Mouse (Mus musculus) liver, embryonic 12.5 days (tissue): ENCODE data around the gene Rapgef5. TPM values are rescaled to one million over a fixed set of nuclear protein-coding genes. Genes with fewer than 3 reads are reported as not detected.

ENCODE experiments used
- ATAC-seq: fragments of 200-750 bp; cut with Nextera tagmentation; 2 replicates; pipeline ENCODE4 v1.8.0; 2017; ENCODE audit warnings: moderate number of reproducible peaks, mild to moderate bottlenecking, moderate library complexity
- H3K27ac ChIP-seq: fragments of 300-500 bp; sonication (generic); 2 replicates; pipeline ENCODE4 v1.5.1; 2016; ENCODE audit warnings: mild to moderate bottlenecking
- H3K27me3 ChIP-seq: fragments of 300-500 bp; sonication (generic); replicated peaks from 2 replicates; pipeline ENCODE4 v1.6.1; 2016; ENCODE audit warnings: mild to moderate bottlenecking, moderate library complexity
- H3K36me3 ChIP-seq: fragments of 300-500 bp; sonication (generic); 2 replicates; pipeline ENCODE4 v1.6.1; 2016; ENCODE audit warnings: mild to moderate bottlenecking, moderate library complexity
- H3K4me1 ChIP-seq: fragments of 300-500 bp; sonication (generic); 2 replicates; pipeline ENCODE4 v1.6.1; 2016
- H3K4me2 ChIP-seq: fragments of 300-500 bp; sonication (generic); 2 replicates; pipeline ENCODE4 v1.6.1; 2016; ENCODE audit warnings: mild to moderate bottlenecking, moderate library complexity
- H3K4me3 ChIP-seq: fragments of 300-500 bp; sonication (generic); 2 replicates; pipeline ENCODE4 v1.5.1; 2016; ENCODE audit warnings: mild to moderate bottlenecking, moderate library complexity
- H3K9ac ChIP-seq: fragments of 300-500 bp; sonication (generic); 2 replicates; pipeline ENCODE4 v1.6.1; 2016; ENCODE audit warnings: mild to moderate bottlenecking, moderate library complexity
- H3K9me3 ChIP-seq: fragments of 300-500 bp; sonication (generic); replicated peaks from 2 replicates; pipeline ENCODE4 v1.6.1; 2016; ENCODE audit warnings: mild to moderate bottlenecking, moderate library complexity
- WGBS: fragments of 180-500 bp; shearing (Covaris S2); methylation state at CpG from one replicate; pipeline ENCODE4 v1.1.7; 2016; ENCODE audit not compliant: insufficient replicate concordance; 5-methylcytosine and 5-hydroxymethylcytosine counted together
- polyA plus RNA-seq: library from polyadenylated mRNA; unstranded; fragments of >200 nt; fragmentation: Nextera tagmentation; extraction: Ambion mirVana; gene quantifications from 2 replicates; pipeline ENCODE4 v1.2.1, GENCODE M21; 2016

The Rapgef5 gene
- polyA plus RNA-seq = 3.3 and 3.8 TPM in 2 replicates

- no peaks in the 10 kb centered on the region for H3K9me3 ChIP-seq
- no peaks in the 10 kb centered on the region for H3K4me1 ChIP-seq
- no peak for ATAC-seq
- no peak within 1 kb of the TSS for H3K4me2 ChIP-seq
- H3K4me3 ChIP-seq = no peak within 1 kb of the TSS
- peaks cover 7% of the 10 kb centered on the region; the same call in 1 of the 2 replicates for H3K27me3 ChIP-seq
- WGBS = 73% methylated on average over 2 of the region's 2 CpGs
- H3K27ac ChIP-seq = no peak within 1 kb of the TSS
- no peak within 1 kb of the TSS for H3K9ac ChIP-seq
- no peaks in the 10 kb centered on the region for H3K36me3 ChIP-seq
Measured at GRCm38 (mm10) chr12:117516179-117516578, at the start of gene Rapgef5. Gene Rapgef5 (plus strand): TSS chr12:117516479.

- Histone ChIP-seq H3K4me3 (no peak overlapping the region), H3K36me3 (no peaks in the 10 kb centered on the region), H3K4me1 (no peaks in the 10 kb centered on the region), H3K27ac (no peak overlapping the region), H3K9me3 (no peaks in the 10 kb centered on the region), H3K9ac (no peak overlapping the region), H3K27me3 (no peaks in the 10 kb centered on the region), H3K4me2 (no peak overlapping the region)
- WGBS = 58% methylated on average over 5 of the region's 5 CpGs
- no peak for ATAC-seq
Measured at GRCm38 (mm10) chr12:117468329-117468728, 48.0 kb upstream of the Rapgef5 start.

GRCm38 (mm10) chr12:117479014-117479413 lies 37.3 kb upstream of the Rapgef5 start:
- Histone ChIP-seq H3K9me3 (no peaks in the 10 kb centered on the region), H3K9ac (no peak overlapping the region), H3K27ac (no peak overlapping the region), H3K4me2 (no peak overlapping the region), H3K27me3 (no peaks in the 10 kb centered on the region; the same call in 1 of the 2 replicates), H3K36me3 (no peaks in the 10 kb centered on the region), H3K4me1 (no peaks in the 10 kb centered on the region), H3K4me3 (no peak overlapping the region)
- 9% methylated on average over 3 of the region's 3 CpGs for WGBS
- no peak for ATAC-seq

- WGBS = 10% methylated on average over 7 of the region's 7 CpGs
- ATAC-seq = peak; percentile 55; the same call in 1 of the 2 replicates
- no peak overlapping the region for H3K27ac ChIP-seq
Measured at GRCm38 (mm10) chr12:117479680-117480079, 36.6 kb upstream of the Rapgef5 start.

GRCm38 (mm10) chr12:117480958-117481357 lies 35.3 kb upstream of the Rapgef5 start:
- H3K36me3 ChIP-seq = no peaks in the 10 kb centered on the region
- WGBS = 55% methylated on average over 3 of the region's 3 CpGs
- H3K27ac ChIP-seq = no peak overlapping the region
- H3K4me3 ChIP-seq = no peak overlapping the region
- no peak overlapping the region for H3K4me2 ChIP-seq
- ATAC-seq = no peak
- H3K9me3 ChIP-seq = no peaks in the 10 kb centered on the region
- H3K4me1 ChIP-seq = no peaks in the 10 kb centered on the region
- no peaks in the 10 kb centered on the region; the same call in 1 of the 2 replicates for H3K27me3 ChIP-seq
- H3K9ac ChIP-seq = no peak overlapping the region

More at GRCm38 (mm10) chr12:117479680-117480079, 36.6 kb upstream of the Rapgef5 start:
- Histone ChIP-seq H3K4me1 (no peaks in the 10 kb centered on the region), H3K4me3 (no peak overlapping the region), H3K4me2 (0 out of 2 replicates have a peak overlapping the region, but pooled peaks have one; percentile 1), H3K36me3 (no peaks in the 10 kb centered on the region), H3K27me3 (no peaks in the 10 kb centered on the region; the same call in 1 of the 2 replicates), H3K9ac (no peak overlapping the region), H3K9me3 (no peaks in the 10 kb centered on the region)

GRCm38 (mm10) chr12:117482665-117483064 lies 33.6 kb upstream of the Rapgef5 start:
- Histone ChIP-seq H3K36me3 (no peaks in the 10 kb centered on the region), H3K27ac (no peak overlapping the region), H3K4me3 (no peak overlapping the region), H3K9me3 (no peaks in the 10 kb centered on the region), H3K9ac (no peak overlapping the region), H3K27me3 (no peaks in the 10 kb centered on the region; the same call in 1 of the 2 replicates), H3K4me1 (no peaks in the 10 kb centered on the region), H3K4me2 (no peak overlapping the region)
- no peak for ATAC-seq
- WGBS = 18% methylated on average over 3 of the region's 3 CpGs

GRCm38 (mm10) chr12:117486118-117487057 lies 29.9 kb upstream of the Rapgef5 start:
- Histone ChIP-seq H3K9ac (no peak overlapping the region), H3K9me3 (no peaks in the 10 kb centered on the region), H3K4me3 (no peak overlapping the region), H3K4me2 (no peak overlapping the region), H3K4me1 (no peaks in the 10 kb centered on the region), H3K27me3 (no peaks in the 10 kb centered on the region), H3K27ac (no peak overlapping the region), H3K36me3 (no peaks in the 10 kb centered on the region)
- 66% methylated on average over 4 of the region's 4 CpGs for WGBS
- ATAC-seq = no peak

- Histone ChIP-seq H3K27me3 (no peaks in the 10 kb centered on the region), H3K9ac (no peak overlapping the region), H3K36me3 (no peaks in the 10 kb centered on the region), H3K9me3 (no peaks in the 10 kb centered on the region), H3K4me3 (no peak overlapping the region), H3K27ac (no peak overlapping the region), H3K4me1 (no peaks in the 10 kb centered on the region), H3K4me2 (no peak overlapping the region)
- WGBS = 54% methylated on average over 3 of the region's 3 CpGs
- ATAC-seq = no peak
Measured at GRCm38 (mm10) chr12:117496501-117497176, 19.6 kb upstream of the Rapgef5 start.

- H3K9me3 ChIP-seq = no peaks in the 10 kb centered on the region
- no peak overlapping the region for H3K4me3 ChIP-seq
- H3K27ac ChIP-seq = no peak overlapping the region
- H3K27me3 ChIP-seq = no peaks in the 10 kb centered on the region
- H3K4me1 ChIP-seq = no peaks in the 10 kb centered on the region
- ATAC-seq = no peak
- WGBS = 73% methylated on average over 1 of the region's 1 CpGs
- H3K4me2 ChIP-seq = no peak overlapping the region
- no peak overlapping the region for H3K9ac ChIP-seq
- no peaks in the 10 kb centered on the region for H3K36me3 ChIP-seq
Measured at GRCm38 (mm10) chr12:117497361-117497760, 18.9 kb upstream of the Rapgef5 start.

GRCm38 (mm10) chr12:117499242-117499641 lies 17.0 kb upstream of the Rapgef5 start:
- no peak overlapping the region for H3K27ac ChIP-seq
- no peaks in the 10 kb centered on the region for H3K4me1 ChIP-seq
- H3K9ac ChIP-seq = no peak overlapping the region
- WGBS = 65% methylated on average over 5 of the region's 5 CpGs
- no peak overlapping the region for H3K4me2 ChIP-seq
- ATAC-seq = no peak
- no peaks in the 10 kb centered on the region for H3K36me3 ChIP-seq
- H3K9me3 ChIP-seq = no peaks in the 10 kb centered on the region
- no peak overlapping the region for H3K4me3 ChIP-seq
- no peaks in the 10 kb centered on the region for H3K27me3 ChIP-seq

GRCm38 (mm10) chr12:117501180-117501579 lies 15.1 kb upstream of the Rapgef5 start:
- Histone ChIP-seq H3K4me3 (no peak overlapping the region), H3K36me3 (no peaks in the 10 kb centered on the region), H3K27ac (no peak overlapping the region), H3K27me3 (no peaks in the 10 kb centered on the region), H3K4me1 (no peaks in the 10 kb centered on the region), H3K4me2 (no peak overlapping the region), H3K9ac (no peak overlapping the region), H3K9me3 (no peaks in the 10 kb centered on the region)
- ATAC-seq = no peak
- 53% methylated on average over 4 of the region's 4 CpGs for WGBS

GRCm38 (mm10) chr12:117502834-117503233 lies 13.4 kb upstream of the Rapgef5 start:
- H3K4me2 ChIP-seq = no peak overlapping the region
- no peaks in the 10 kb centered on the region for H3K27me3 ChIP-seq
- WGBS = 77% methylated on average over 3 of the region's 3 CpGs
- H3K9ac ChIP-seq = no peak overlapping the region
- no peaks in the 10 kb centered on the region for H3K36me3 ChIP-seq
- H3K4me3 ChIP-seq = no peak overlapping the region
- no peaks in the 10 kb centered on the region for H3K9me3 ChIP-seq
- no peak overlapping the region for H3K27ac ChIP-seq
- H3K4me1 ChIP-seq = no peaks in the 10 kb centered on the region
- ATAC-seq = no peak
